Mouse (Mus musculus): ENCODE data around the gene Fadd. TPM values are rescaled to one million over a fixed set of nuclear protein-coding genes. Genes with fewer than 3 reads are reported as not detected.

Fadd gene
- polyA plus RNA-seq (2014; fragmentation: Illumina TruSeq; extraction: RNeasy Lipid Tissue Mini Kit (QIAGEN cat#74804); ENCODE audit: low replicate concordance), result 5.6 TPM

GRCm38 (mm10) chr7:144582284-144582980, at the start of gene Fadd:
Gene Fadd, minus strand, starts transcription at chr7:144582463.

GRCm38 (mm10) chr7:144553237-144554122, 28.8 kb downstream of the Fadd start, which contains the start of gene Ppfia1:
Gene Ppfia1, minus strand, starts transcription at chr7:144553729.

Other genes with a start within 250 kb of the Fadd start
- 21.2 TPM for gene Cttn, start 111.5 kb downstream of the Fadd start, polyA plus RNA-seq (2014; fragmentation: Illumina TruSeq; extraction: RNeasy Lipid Tissue Mini Kit (QIAGEN cat#74804); ENCODE audit: low replicate concordance)
- gene Ppfia1, start 28.7 kb downstream of the Fadd start, polyA plus RNA-seq (2014; fragmentation: Illumina TruSeq; extraction: RNeasy Lipid Tissue Mini Kit (QIAGEN cat#74804); ENCODE audit: low replicate concordance), result 142 TPM
- gene Ano1, start 169.5 kb upstream of the Fadd start, polyA plus RNA-seq (2014; fragmentation: Illumina TruSeq; extraction: RNeasy Lipid Tissue Mini Kit (QIAGEN cat#74804); ENCODE audit: low replicate concordance), result 2.9 TPM